Mouse (Mus musculus): ENCODE measurements around the gene Ppef2. TPM values are rescaled to one million over a fixed set of nuclear protein-coding genes. Genes with fewer than 3 reads are reported as not detected.
"Not testable (repeated sequence)": the region's sequence is repeated elsewhere in the genome, so short reads cannot be mapped to it uniquely, and the experiment has no call there.

Gene Ppef2
- total RNA-seq, 2 experiments from 2014 or later = 0.08 TPM; not detected in 1

DNA sequence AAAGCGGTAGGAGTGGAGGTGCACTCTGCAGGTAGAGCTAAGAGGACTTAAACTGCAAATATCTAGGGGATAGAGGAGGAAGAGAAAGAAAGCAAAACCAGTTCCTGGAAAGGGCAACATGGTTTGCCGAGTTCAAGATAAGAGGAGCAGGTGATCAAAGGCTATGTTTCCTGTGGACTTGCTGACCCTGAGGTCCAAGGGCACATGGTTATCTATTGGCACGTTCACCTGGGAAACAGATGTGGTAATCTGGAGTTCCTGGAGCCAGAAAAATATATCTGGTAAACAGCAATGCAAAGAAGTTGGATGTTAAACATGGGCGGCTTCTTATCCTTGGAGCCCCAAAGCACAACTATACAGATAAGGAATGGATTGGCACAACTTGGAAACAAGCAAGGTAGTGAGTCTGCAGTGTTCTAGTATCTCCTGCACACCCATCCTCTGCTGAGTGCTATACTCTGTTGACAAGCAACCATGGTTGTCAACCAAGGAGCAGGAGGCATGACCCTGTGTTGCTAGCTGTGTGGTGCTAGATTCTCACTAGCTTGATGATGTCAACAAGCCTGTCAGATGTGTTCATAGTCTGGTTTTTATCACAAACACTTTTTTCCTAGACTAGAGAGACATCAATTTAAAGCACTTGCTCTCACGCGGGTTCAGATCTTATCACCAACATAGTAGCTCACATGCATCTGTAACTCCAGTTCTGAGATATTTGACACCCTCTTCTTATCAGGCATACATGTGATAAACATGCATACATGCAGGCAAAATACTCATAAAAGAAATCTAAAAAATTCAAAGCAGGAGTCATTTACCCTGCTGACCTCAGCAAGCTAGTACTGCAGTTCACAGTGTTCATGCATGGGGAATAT lies 51.7 kb downstream of the Ppef2 start:
- intact Hi-C loops (cut with DNase I; ENCODE audit: low total_unique reads) = no loop called here
- DNase-seq = no peak

DNA sequence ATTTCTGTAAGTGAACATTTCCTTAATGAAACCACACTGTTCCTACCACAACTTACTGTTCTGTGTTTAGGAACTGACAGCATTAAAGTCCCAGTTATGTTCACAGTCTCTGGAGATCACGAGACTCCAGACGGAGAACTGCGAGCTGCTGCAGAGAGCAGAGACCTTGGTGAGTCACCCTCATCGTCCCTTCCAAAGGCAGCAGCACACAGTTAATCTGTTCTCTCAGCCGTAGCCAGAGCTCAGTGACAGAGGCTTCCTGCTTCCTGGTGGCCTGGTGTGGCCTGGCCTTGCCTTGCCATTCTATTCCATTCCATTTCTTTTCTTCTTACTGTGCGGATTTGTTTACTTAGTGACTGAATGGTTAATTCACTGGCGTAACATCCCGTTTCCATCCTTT lies 57.8 kb downstream of the Ppef2 start:
- DNase-seq = no peak
- intact Hi-C loops (cut with DNase I; ENCODE audit: low total_unique reads) = no loop called here

- intact Hi-C loops (cut with DNase I; ENCODE audit: low total_unique reads) = no loop called here
These were observed 58.9 kb downstream of the Ppef2 start for GRCm38 (mm10) chr5:92196895-92197811.

GRCm38 (mm10) chr5:92195716-92196115 lies 60.4 kb downstream of the Ppef2 start:
- peak; percentile 28 for DNase-seq
- intact Hi-C loops (cut with DNase I; ENCODE audit: low total_unique reads) = not testable (repeated sequence)

More at GRCm38 (mm10) chr5:92196895-92197811, 58.9 kb downstream of the Ppef2 start:
- DNase-seq = no peak

GRCm38 (mm10) chr5:92188881-92189483 lies 67.1 kb downstream of the Ppef2 start:
- intact Hi-C loops (cut with DNase I; ENCODE audit: low total_unique reads) = no loop called here
- no peak for DNase-seq

GRCm38 (mm10) chr5:92183071-92183830 lies 72.8 kb downstream of the Ppef2 start:
- DNase-seq = no peak
- intact Hi-C loops (cut with DNase I; ENCODE audit: low total_unique reads) = no loop called here

Other genes with a start within 250 kb of the Ppef2 start
- gene Cdkl2, start 212.4 kb downstream of the Ppef2 start, total RNA-seq (2021) = 1 to 10 TPM; 3.9 to 4.6 TPM
- 10 to 100 TPM; 54.5 to 55.8 TPM for gene G3bp2, start 172.6 kb downstream of the Ppef2 start, total RNA-seq (2021)
- gene Uso1, start 118.3 kb downstream of the Ppef2 start, total RNA-seq (2021) = 10 to 100 TPM; 53.9 to 61.5 TPM
- not detected for gene U90926, start 40.9 kb downstream of the Ppef2 start, total RNA-seq (2021)
- 1 to 10 TPM; 5.7 to 8.3 TPM for gene Naaa, start 21.9 kb upstream of the Ppef2 start, total RNA-seq (2021)
- gene Sdad1, start 54.2 kb upstream of the Ppef2 start, total RNA-seq (2021) = 10 to 100 TPM; 16.2 TPM
- 1 to 10 TPM in 1 of 2 experiments, under 1 TPM in 1; 0.90 to 1.4 TPM for gene Cxcl9, start 71.8 kb upstream of the Ppef2 start, total RNA-seq (2021)
- gene Art3, start 75.5 kb upstream of the Ppef2 start, total RNA-seq (2021) = 100 to 1,000 TPM; 314 to 411 TPM
- gene Cxcl10, start 92.6 kb upstream of the Ppef2 start, total RNA-seq (2021) = under 1 TPM; 0.29 to 0.51 TPM
- 1 to 10 TPM; 8.9 to 9.9 TPM for gene Nup54, start 178.9 kb upstream of the Ppef2 start, total RNA-seq (2021)